Mouse (Mus musculus): ENCODE results near the gene Icam4. TPM values are rescaled to one million over a fixed set of nuclear protein-coding genes. Genes with fewer than 3 reads are reported as not detected.
"Not testable (repeated sequence)": the region's sequence is repeated elsewhere in the genome, so short reads cannot be mapped to it uniquely, and the experiment has no call there.

The Icam4 gene
- polyA plus RNA-seq, 1 experiment = 0.43 TPM

DNA sequence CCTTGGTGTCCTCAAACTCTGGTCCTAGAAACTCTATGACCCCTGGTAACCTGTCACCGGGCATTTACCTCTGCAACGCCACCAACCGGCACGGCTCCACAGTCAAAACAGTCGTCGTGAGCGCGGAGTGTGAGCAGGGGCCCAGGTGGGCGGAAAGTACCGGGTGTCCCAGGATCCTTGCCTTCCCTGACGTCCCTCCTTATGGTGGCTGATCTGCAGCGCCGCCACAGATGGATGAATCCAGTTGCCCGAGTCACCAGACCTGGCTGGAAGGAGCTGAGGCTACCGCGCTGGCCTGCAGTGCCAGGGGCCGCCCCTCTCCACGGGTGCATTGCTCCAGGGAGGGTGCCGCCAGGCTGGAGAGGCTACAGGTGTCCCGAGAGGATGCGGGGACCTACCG lies 7.5 kb downstream of the Icam4 start:
- H3K4me3 ChIP-seq (ENCODE audit: insufficient read depth, poor library complexity, severe bottlenecking) = no peak overlapping the region
- no peak for TF ChIP-seq USF1 (IDR thresholded peaks at IDR 0.05; ENCODE audit: low read depth)
- TF ChIP-seq FOSL1 (IDR thresholded peaks at IDR 0.05; ENCODE audit: insufficient read depth, low read length, poor library complexity, severe bottlenecking) = no peak
- TF ChIP-seq CTCF (IDR thresholded peaks at IDR 0.05; ENCODE audit: control insufficient read depth, insufficient read depth, insufficient read length) = no peak
- no peak for TF ChIP-seq MAX (IDR thresholded peaks at IDR 0.05)
- TF ChIP-seq CEBPB (IDR thresholded peaks at IDR 0.05; ENCODE audit: low read depth) = no peak
- no peak for TF ChIP-seq MYOD1 (IDR thresholded peaks at IDR 0.05; ENCODE audit: control insufficient read depth, insufficient read length, low read depth)
- TF ChIP-seq MYOG (IDR thresholded peaks at IDR 0.05; ENCODE audit: control insufficient read depth, extremely low read depth, insufficient read length) = no peak

GRCm38 (mm10) chr9:21037481-21037891 lies 8.3 kb downstream of the Icam4 start:
- H3K27me3 ChIP-seq (ENCODE audit: control insufficient read depth, insufficient read depth, insufficient read length) = peaks cover 39% of the 10 kb centered on the region
- H3K4me3 ChIP-seq (ENCODE audit: insufficient read depth, poor library complexity, severe bottlenecking) = no peak overlapping the region
- H3ac ChIP-seq (ENCODE audit: control insufficient read depth, insufficient read length, low read depth) = no peak overlapping the region
- H3K36me3 ChIP-seq (ENCODE audit: control insufficient read depth, insufficient read depth) = no peaks in the 10 kb centered on the region
- H3K79me3 ChIP-seq (ENCODE audit: low read depth) = no peaks in the 10 kb centered on the region
- H3K79me2 ChIP-seq (ENCODE audit: control insufficient read depth, insufficient read depth) = no peaks in the 10 kb centered on the region
- TF ChIP-seq MYOG (IDR thresholded peaks at IDR 0.05; ENCODE audit: control insufficient read depth, extremely low read depth, insufficient read length) (no peak), FOSL1 (IDR thresholded peaks at IDR 0.05; ENCODE audit: insufficient read depth, low read length, poor library complexity, severe bottlenecking) (no peak), USF1 (IDR thresholded peaks at IDR 0.05; ENCODE audit: low read depth) (no peak), CEBPB (IDR thresholded peaks at IDR 0.05; ENCODE audit: low read depth) (no peak)

More for the DNA sequence above, 7.5 kb downstream of the Icam4 start:
- H3K79me3 ChIP-seq (ENCODE audit: low read depth) = no peaks in the 10 kb centered on the region
- peaks cover 39% of the 10 kb centered on the region for H3K27me3 ChIP-seq (ENCODE audit: control insufficient read depth, insufficient read depth, insufficient read length)
- no peaks in the 10 kb centered on the region for H3K79me2 ChIP-seq (ENCODE audit: control insufficient read depth, insufficient read depth)
- no peak overlapping the region for H3ac ChIP-seq (ENCODE audit: control insufficient read depth, insufficient read length, low read depth)
- H3K36me3 ChIP-seq (ENCODE audit: control insufficient read depth, insufficient read depth) = no peaks in the 10 kb centered on the region

- Histone ChIP-seq H3K4me3 (ENCODE audit: insufficient read depth, poor library complexity, severe bottlenecking) (no peak overlapping the region), H3K36me3 (ENCODE audit: control insufficient read depth, insufficient read depth) (no peaks in the 10 kb centered on the region), H3K79me2 (ENCODE audit: control insufficient read depth, insufficient read depth) (no peaks in the 10 kb centered on the region), H3K79me3 (ENCODE audit: low read depth) (no peaks in the 10 kb centered on the region), H3ac (ENCODE audit: control insufficient read depth, insufficient read length, low read depth) (no peak overlapping the region), H3K27me3 (ENCODE audit: control insufficient read depth, insufficient read depth, insufficient read length) (peaks cover 39% of the 10 kb centered on the region)
- TF ChIP-seq MYOG (IDR thresholded peaks at IDR 0.05; ENCODE audit: control insufficient read depth, extremely low read depth, insufficient read length) = no peak
- no peak for TF ChIP-seq MYOD1 (IDR thresholded peaks at IDR 0.05; ENCODE audit: control insufficient read depth, insufficient read length, low read depth)
- TF ChIP-seq FOSL1 (IDR thresholded peaks at IDR 0.05; ENCODE audit: insufficient read depth, low read length, poor library complexity, severe bottlenecking) = no peak
- TF ChIP-seq CEBPB (IDR thresholded peaks at IDR 0.05; ENCODE audit: low read depth) = no peak
- TF ChIP-seq USF1 (IDR thresholded peaks at IDR 0.05; ENCODE audit: low read depth) = no peak
- no peak for TF ChIP-seq CTCF (IDR thresholded peaks at IDR 0.05; ENCODE audit: control insufficient read depth, insufficient read depth, insufficient read length)
- TF ChIP-seq MAX (IDR thresholded peaks at IDR 0.05) = no peak
Measured at GRCm38 (mm10) chr9:21039779-21040178, 10.6 kb downstream of the Icam4 start.

DNA sequence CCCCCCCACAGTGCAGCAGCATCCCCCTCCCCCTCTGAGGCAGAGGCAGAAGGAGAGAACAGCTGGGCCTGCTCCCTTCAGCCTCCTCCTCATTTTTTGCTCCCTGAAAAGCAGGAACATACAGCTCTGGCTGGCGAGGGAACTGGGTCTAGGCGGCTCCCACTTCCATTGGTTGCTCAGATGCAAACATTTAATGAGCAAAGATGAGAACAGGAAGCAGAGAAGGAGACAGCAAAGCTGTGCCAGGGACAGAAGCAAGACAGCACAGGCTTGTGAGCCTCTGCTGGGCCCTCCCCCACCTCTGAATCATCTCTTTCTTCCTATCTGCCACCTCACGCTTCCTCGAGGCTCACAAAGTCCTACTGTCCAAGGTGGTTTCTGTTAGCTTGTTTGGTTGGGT lies 12.1 kb downstream of the Icam4 start:
- Histone ChIP-seq H3K36me3 (ENCODE audit: control insufficient read depth, insufficient read depth) (no peaks in the 10 kb centered on the region), H3K79me3 (ENCODE audit: low read depth) (no peaks in the 10 kb centered on the region), H3ac (ENCODE audit: control insufficient read depth, insufficient read length, low read depth) (no peak overlapping the region), H3K4me3 (ENCODE audit: insufficient read depth, poor library complexity, severe bottlenecking) (no peak overlapping the region), H3K79me2 (ENCODE audit: control insufficient read depth, insufficient read depth) (no peaks in the 10 kb centered on the region), H3K27me3 (ENCODE audit: control insufficient read depth, insufficient read depth, insufficient read length) (peaks cover 29% of the 10 kb centered on the region)
- TF ChIP-seq MAX (IDR thresholded peaks at IDR 0.05) (no peak), MYOD1 (IDR thresholded peaks at IDR 0.05; ENCODE audit: control insufficient read depth, insufficient read length, low read depth) (no peak), CEBPB (IDR thresholded peaks at IDR 0.05; ENCODE audit: low read depth) (no peak), FOSL1 (IDR thresholded peaks at IDR 0.05; ENCODE audit: insufficient read depth, low read length, poor library complexity, severe bottlenecking) (no peak), MYOG (IDR thresholded peaks at IDR 0.05; ENCODE audit: control insufficient read depth, extremely low read depth, insufficient read length) (no peak), USF1 (IDR thresholded peaks at IDR 0.05; ENCODE audit: low read depth) (no peak), CTCF (IDR thresholded peaks at IDR 0.05; ENCODE audit: control insufficient read depth, insufficient read depth, insufficient read length) (no peak)

DNA sequence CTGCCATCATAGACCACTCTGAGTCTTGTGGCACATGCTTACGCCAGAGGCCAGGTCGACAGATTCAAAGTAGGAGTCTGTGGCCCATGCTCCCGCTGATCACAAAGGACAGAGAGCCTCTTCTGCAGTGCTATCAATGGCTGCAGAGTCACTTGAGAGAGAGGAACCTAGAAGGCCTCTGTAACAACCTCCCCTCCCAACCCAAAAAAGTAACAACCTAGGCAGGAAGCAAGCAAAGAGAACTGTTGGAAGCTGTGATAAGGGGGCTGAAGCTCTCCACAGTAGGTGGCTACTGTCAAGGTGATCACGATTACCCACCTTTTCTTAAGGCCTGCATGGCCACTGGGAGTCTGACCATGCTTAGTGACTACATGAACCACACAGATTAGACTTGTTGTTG lies 14.4 kb downstream of the Icam4 start:
- H3K4me3 ChIP-seq (ENCODE audit: insufficient read depth, poor library complexity, severe bottlenecking) = no peak overlapping the region
- H3K27me3 ChIP-seq (ENCODE audit: control insufficient read depth, insufficient read depth, insufficient read length) = peaks cover 7% of the 10 kb centered on the region
- H3ac ChIP-seq (ENCODE audit: control insufficient read depth, insufficient read length, low read depth) = no peak overlapping the region
- no peaks in the 10 kb centered on the region for H3K79me2 ChIP-seq (ENCODE audit: control insufficient read depth, insufficient read depth)
- no peaks in the 10 kb centered on the region for H3K36me3 ChIP-seq (ENCODE audit: control insufficient read depth, insufficient read depth)
- TF ChIP-seq USF1 (IDR thresholded peaks at IDR 0.05; ENCODE audit: low read depth) = no peak
- no peak for TF ChIP-seq CTCF (IDR thresholded peaks at IDR 0.05; ENCODE audit: control insufficient read depth, insufficient read depth, insufficient read length)
- no peak for TF ChIP-seq CEBPB (IDR thresholded peaks at IDR 0.05; ENCODE audit: low read depth)
- TF ChIP-seq MYOG (IDR thresholded peaks at IDR 0.05; ENCODE audit: control insufficient read depth, extremely low read depth, insufficient read length) = no peak
- TF ChIP-seq FOSL1 (IDR thresholded peaks at IDR 0.05; ENCODE audit: insufficient read depth, low read length, poor library complexity, severe bottlenecking) = no peak
- no peak for TF ChIP-seq MYOD1 (IDR thresholded peaks at IDR 0.05; ENCODE audit: control insufficient read depth, insufficient read length, low read depth)
- no peak for TF ChIP-seq MAX (IDR thresholded peaks at IDR 0.05)
- H3K79me3 ChIP-seq (ENCODE audit: low read depth) = no peaks in the 10 kb centered on the region

DNA sequence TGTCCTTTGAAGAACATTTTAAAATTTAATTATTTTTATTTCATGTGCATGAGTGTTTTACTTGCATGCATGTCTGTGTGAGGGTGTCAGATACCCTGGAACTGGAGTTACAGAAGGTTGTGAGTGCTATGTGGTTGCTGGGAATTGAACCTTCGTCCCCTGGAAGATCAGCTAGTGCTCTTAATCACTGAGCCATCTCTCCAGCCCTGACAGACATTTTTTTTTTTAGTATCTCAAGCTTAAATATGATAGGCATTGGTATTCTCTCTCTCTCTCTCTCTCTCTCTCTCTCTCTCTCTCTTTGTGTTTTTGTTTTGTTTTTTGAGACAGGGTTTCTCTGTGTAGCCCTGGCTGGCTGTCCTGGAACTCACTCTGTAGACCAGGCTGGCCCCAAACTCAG lies 15.6 kb downstream of the Icam4 start:
- not testable (repeated sequence) for H3K27me3 ChIP-seq (ENCODE audit: control insufficient read depth, insufficient read depth, insufficient read length); H3K79me2 ChIP-seq (ENCODE audit: control insufficient read depth, insufficient read depth); H3K36me3 ChIP-seq (ENCODE audit: control insufficient read depth, insufficient read depth); H3ac ChIP-seq (ENCODE audit: control insufficient read depth, insufficient read length, low read depth); H3K79me3 ChIP-seq (ENCODE audit: low read depth); H3K4me3 ChIP-seq (ENCODE audit: insufficient read depth, poor library complexity, severe bottlenecking)
